Mouse (Mus musculus) activated CD4-positive, CD25-positive, alpha-beta regulatory T cell, adult 4 months (primary cell): ENCODE results near the gene Mdga1. TPM values are rescaled to one million over a fixed set of nuclear protein-coding genes. Genes with fewer than 3 reads are reported as not detected.

Experiments
- ATAC-seq: one replicate; pipeline ENCODE4 v1.8.0; 2017
- polyA plus RNA-seq, 2 experiments: library from polyadenylated mRNA; unstranded; fragments of 100-300 nt; shearing (Covaris generic); gene quantifications; one replicate each; pipeline ENCODE4 v1.2.1; 2017

Gene Mdga1
- polyA plus RNA-seq, 2 experiments from 2014 or later: not detected

- ATAC-seq: peak; percentile 75
These were observed 127.9 kb downstream of the Mdga1 start for GRCm38 (mm10) chr17:29841781-29842690.

GRCm38 (mm10) chr17:29838029-29838428 lies 131.9 kb downstream of the Mdga1 start:
- ATAC-seq: no peak

- no peak for ATAC-seq
These were observed 132.4 kb downstream of the Mdga1 start for GRCm38 (mm10) chr17:29837441-29837840.

GRCm38 (mm10) chr17:29834768-29835167 lies 135.1 kb downstream of the Mdga1 start:
- ATAC-seq: no peak

GRCm38 (mm10) chr17:29834333-29834732 lies 135.6 kb downstream of the Mdga1 start:
- no peak for ATAC-seq

- ATAC-seq: no peak
These were observed 138.2 kb downstream of the Mdga1 start for GRCm38 (mm10) chr17:29831696-29832095.

GRCm38 (mm10) chr17:29829136-29829535 lies 140.8 kb downstream of the Mdga1 start:
- ATAC-seq: no peak

GRCm38 (mm10) chr17:29827602-29828001 lies 142.3 kb downstream of the Mdga1 start:
- ATAC-seq: no peak

- no peak for ATAC-seq
These were observed 145.3 kb downstream of the Mdga1 start for GRCm38 (mm10) chr17:29824512-29825120.

GRCm38 (mm10) chr17:29824208-29824509 lies 145.7 kb downstream of the Mdga1 start:
- ATAC-seq: no peak

GRCm38 (mm10) chr17:29823439-29824207 lies 146.3 kb downstream of the Mdga1 start:
- no peak for ATAC-seq

GRCm38 (mm10) chr17:29819608-29820007 lies 150.3 kb downstream of the Mdga1 start:
- ATAC-seq: no peak

GRCm38 (mm10) chr17:29818989-29819388 lies 150.9 kb downstream of the Mdga1 start:
- ATAC-seq: no peak

GRCm38 (mm10) chr17:29818264-29818945 lies 151.5 kb downstream of the Mdga1 start:
- no peak for ATAC-seq

GRCm38 (mm10) chr17:29814758-29815157 lies 155.1 kb downstream of the Mdga1 start:
- ATAC-seq: no peak

- no peak for ATAC-seq
These were observed 156.6 kb downstream of the Mdga1 start for GRCm38 (mm10) chr17:29813328-29813727.

- ATAC-seq: no peak
These were observed 166.3 kb downstream of the Mdga1 start for GRCm38 (mm10) chr17:29803545-29803944.

- ATAC-seq: no peak
These were observed 168.5 kb downstream of the Mdga1 start for GRCm38 (mm10) chr17:29801358-29801757.

- ATAC-seq: no peak
These were observed 169.8 kb downstream of the Mdga1 start for GRCm38 (mm10) chr17:29800096-29800455.

- no peak for ATAC-seq
These were observed 170.3 kb downstream of the Mdga1 start for GRCm38 (mm10) chr17:29799398-29800095.

- ATAC-seq: no peak
These were observed 171.7 kb downstream of the Mdga1 start for GRCm38 (mm10) chr17:29798151-29798550.

GRCm38 (mm10) chr17:29796787-29797186 lies 173.1 kb downstream of the Mdga1 start:
- no peak for ATAC-seq
